Mouse (Mus musculus) retina, postnatal 7 days (tissue): Measurements from ENCODE around the gene Gm13275.
"Not testable (repeated sequence)": the region's sequence is repeated elsewhere in the genome, so short reads cannot be mapped to it uniquely, and the experiment has no call there.

Source experiments
- DNase-seq: peaks from one replicate; pipeline ENCODE4 v3.0.0-alpha.2; 2012; ENCODE audit warnings: low read depth, low spot score

Gm13275 gene

DNA sequence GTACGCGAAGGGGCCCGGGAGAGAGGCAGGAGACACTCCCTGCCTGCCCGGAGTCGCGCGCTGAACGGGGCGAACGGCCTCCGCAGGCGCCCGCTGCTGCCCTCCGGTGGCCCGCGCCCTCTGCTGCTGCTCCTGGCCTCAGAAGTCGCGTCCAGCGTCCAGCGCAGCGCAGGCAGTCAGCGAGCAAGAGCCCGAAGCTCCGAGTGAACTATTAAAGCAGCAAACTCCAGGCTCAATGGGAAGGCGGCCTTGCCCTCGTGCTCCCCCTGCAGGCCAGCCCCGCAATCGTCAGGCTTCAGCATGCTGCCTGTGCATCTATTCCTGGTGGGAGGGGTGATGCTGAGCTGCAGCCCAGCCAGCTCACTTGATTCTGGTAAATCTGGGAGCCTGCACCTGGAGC is 2.8 kb downstream of the Gm13275 start, which contains the start of gene Gm13279:
Gm13279 (plus strand) TSS at position 301 of the 400 bp plus-strand sequence.
- DNase-seq, result not testable (repeated sequence)

DNA sequence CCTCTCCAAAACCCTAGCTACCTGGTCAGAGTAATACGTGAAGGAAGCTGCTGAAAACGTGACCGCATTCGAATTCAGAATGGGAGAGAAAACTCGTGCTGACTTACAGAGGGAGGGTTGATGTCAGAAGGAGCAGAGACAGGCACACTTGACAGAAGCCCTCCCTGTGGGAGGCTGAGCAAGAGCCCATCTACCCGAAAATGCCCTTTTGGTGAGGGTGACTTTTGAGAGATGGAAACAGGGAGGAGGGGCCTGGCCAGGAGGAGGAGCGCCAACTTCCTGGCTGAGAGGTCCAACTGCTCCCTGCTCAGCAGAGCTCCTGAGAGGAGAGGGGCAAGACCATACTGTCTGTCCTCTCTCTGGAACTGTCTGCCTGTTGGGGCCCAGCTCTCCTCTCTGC is 5.1 kb downstream of the Gm13275 start, which contains the start of gene Gm13285:
Gm13285 (plus strand) TSS at position 301 of the 400 bp plus-strand sequence.
- DNase-seq, result not testable (repeated sequence)

GRCm38 (mm10) chr4:88802954-88803353 is 8.7 kb downstream of the Gm13275 start, which contains the start of gene Gm13287:
Gene Gm13287, plus strand, starts transcription at chr4:88803254.
- not testable (repeated sequence) for DNase-seq

GRCm38 (mm10) chr4:88805231-88805630 is 10.9 kb downstream of the Gm13275 start, which contains the start of gene Gm13288:
Gene Gm13288, plus strand, starts transcription at chr4:88805531.
- DNase-seq, result not testable (repeated sequence)

DNA sequence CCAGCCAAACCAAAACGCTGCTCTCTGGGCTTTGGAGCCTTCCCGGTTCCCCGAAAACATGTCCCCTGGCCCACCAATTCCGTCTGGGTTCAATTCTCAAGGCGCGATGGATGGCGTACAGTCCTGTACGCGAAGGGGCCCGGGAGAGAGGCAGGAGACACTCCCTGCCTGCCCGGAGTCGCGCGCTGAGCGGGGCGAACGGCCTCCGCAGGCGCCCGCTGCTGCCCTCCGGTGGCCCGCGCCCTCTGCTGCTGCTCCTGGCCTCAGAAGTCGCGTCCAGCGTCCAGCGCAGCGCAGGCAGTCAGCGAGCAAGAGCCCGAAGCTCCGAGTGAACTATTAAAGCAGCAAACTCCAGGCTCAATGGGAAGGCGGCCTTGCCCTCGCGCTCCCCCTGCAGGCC is 11.5 kb downstream of the Gm13275 start:
- not testable (repeated sequence) for DNase-seq

GRCm38 (mm10) chr4:88815928-88816327 is 21.6 kb downstream of the Gm13275 start, which contains the start of gene Ifna7:
Gene Ifna7, plus strand, starts transcription at chr4:88816228.
- DNase-seq, result no peak

DNA sequence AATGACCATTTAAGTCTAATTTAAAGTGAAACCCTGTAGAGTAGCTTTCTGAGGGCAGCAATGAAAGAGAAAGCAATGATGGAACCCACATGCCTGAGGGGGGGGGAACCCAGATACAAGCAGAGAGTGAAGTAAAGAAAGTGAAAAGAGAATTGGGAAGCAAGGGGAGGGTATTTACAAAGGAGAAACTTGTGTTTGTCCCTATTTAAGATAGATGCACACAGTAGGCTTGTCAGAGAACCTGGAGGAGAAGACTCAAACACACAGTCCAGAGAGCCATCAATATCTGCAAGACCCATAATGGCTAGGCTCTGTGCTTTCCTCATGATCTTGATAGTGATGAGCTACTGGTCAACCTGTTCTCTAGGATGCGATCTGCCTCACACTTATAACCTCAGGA is 25.4 kb downstream of the Gm13275 start, which contains the start of gene Ifna11:
Ifna11 (plus strand) TSS at position 301 of the 400 bp plus-strand sequence.
- DNase-seq, result no peak

GRCm38 (mm10) chr4:88822995-88823394 is 28.7 kb downstream of the Gm13275 start:
- peak; percentile 4 for DNase-seq

- not testable (repeated sequence) for DNase-seq
Measured at GRCm38 (mm10) chr4:88827116-88827515, 32.8 kb downstream of the Gm13275 start, which contains the start of gene Ifna6. Gene Ifna6, plus strand, starts transcription at chr4:88827416.

DNA sequence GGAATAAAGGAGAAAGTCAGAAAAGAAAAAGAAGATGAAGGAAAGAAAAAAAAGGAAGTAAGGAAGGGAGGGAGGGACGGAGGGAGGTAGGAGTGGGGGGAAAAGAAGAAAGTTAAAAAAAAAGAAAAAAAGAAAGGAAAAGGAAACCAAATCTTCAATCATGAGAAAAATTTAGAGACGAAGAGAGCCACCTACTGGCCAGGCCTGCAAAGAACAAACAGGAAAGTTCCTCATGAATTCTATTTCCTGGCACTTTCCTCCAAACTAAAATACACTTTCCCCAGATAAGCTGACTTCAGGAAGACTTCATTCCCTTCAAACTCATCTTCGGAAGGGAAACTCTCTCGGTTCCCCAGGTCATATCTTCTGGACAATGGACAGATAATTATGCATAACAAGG is 36.2 kb downstream of the Gm13275 start:
- DNase-seq, result no peak

DNA sequence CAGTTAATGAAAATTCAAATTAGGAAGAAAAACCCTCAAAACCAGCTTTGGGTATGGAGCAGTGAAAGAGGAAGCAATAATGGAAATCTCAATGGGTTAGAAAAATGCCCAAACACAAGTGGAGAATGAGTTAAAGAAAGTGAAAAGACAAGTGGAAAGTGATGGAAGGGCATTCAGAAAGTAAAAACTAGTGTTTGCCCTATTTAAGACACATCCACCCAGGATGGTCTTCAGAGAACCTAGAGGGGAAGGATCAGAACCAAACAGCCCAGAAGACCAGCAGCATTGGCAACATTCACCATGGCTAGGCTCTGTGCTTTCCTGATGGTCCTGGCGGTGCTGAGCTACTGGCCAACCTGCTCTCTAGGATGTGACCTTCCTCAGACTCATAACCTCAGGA is 40.9 kb downstream of the Gm13275 start, which contains the start of gene Ifna5:
Ifna5 (plus strand) TSS at position 301 of the 400 bp plus-strand sequence.
- not testable (repeated sequence) for DNase-seq

- DNase-seq, result no peak
Measured at GRCm38 (mm10) chr4:88838828-88839227, 44.5 kb downstream of the Gm13275 start.

GRCm38 (mm10) chr4:88840058-88840457 is 45.8 kb downstream of the Gm13275 start:
- no peak for DNase-seq

DNA sequence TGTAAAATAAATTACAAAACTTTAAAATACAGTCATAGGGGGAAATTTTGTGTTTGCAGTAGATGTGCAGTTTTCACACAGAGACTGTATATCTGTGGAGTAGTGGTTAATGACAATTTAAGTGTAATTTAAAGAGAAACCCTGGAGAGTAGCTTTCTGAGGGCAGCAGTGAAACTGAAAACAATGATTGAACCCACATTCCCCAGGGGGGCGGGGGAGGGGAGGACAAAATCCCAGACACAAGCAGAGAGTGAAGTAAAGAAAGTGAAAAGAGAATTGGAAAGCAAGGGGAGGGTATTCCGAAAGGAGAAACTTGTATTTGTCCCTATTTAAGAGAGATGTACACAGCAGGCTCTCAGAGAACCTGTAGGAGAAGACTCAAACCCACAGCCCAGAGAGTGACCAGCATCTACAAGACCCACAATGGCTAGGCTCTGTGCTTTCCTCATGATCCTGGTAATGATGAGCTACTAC is 47.2 kb downstream of the Gm13275 start, which contains the start of gene Ifna4:
Ifna4 (plus strand) TSS at position 424 of the 474 bp plus-strand sequence.
- DNase-seq, result no peak
